Mouse (Mus musculus) lung, postnatal 0 days (tissue): Measurements from ENCODE around the gene Atox1. TPM values are rescaled to one million over a fixed set of nuclear protein-coding genes. Genes with fewer than 3 reads are reported as not detected.

Experiments used
- ATAC-seq: fragments of 200-750 bp; cut with Nextera tagmentation; 2 replicates; pipeline ENCODE4 v1.8.0; 2017; ENCODE audit warnings: moderate library complexity
- DNase-seq: peaks from one replicate; pipeline ENCODE4 v3.0.0-alpha.2; 2016; ENCODE audit warnings: low spot score
- H3K27ac ChIP-seq: fragments of 300-500 bp; sonication (generic); 2 replicates; pipeline ENCODE4 v1.5.1; 2014; ENCODE audit warnings: antibody characterized with exemption, mild to moderate bottlenecking, low read length, mixed read lengths
- H3K27me3 ChIP-seq: fragments of 300-500 bp; sonication (generic); replicated peaks from 2 replicates; pipeline ENCODE4 v1.6.1; 2014; ENCODE audit warnings: low read length, mixed read lengths; ENCODE audit not compliant: insufficient read depth
- H3K36me3 ChIP-seq: fragments of 300-500 bp; sonication (generic); 2 replicates; pipeline ENCODE4 v1.6.1; 2014; ENCODE audit warnings: low read length, mixed read lengths; ENCODE audit not compliant: insufficient read depth
- H3K4me1 ChIP-seq: fragments of 300-500 bp; sonication (generic); 2 replicates; pipeline ENCODE4 v1.6.1; 2014; ENCODE audit warnings: antibody characterized with exemption, low read depth, low read length, mixed read lengths; ENCODE audit not compliant: insufficient read depth
- H3K4me2 ChIP-seq: fragments of 300-500 bp; sonication (generic); replicated peaks from 2 replicates; pipeline ENCODE4 v1.6.1; 2014; ENCODE audit warnings: low read depth, mild to moderate bottlenecking, low read length, moderate library complexity, mixed read lengths
- H3K4me3 ChIP-seq: fragments of 300-500 bp; sonication (generic); 2 replicates; pipeline ENCODE4 v1.5.1; 2014; ENCODE audit warnings: low read depth, low read length
- H3K9ac ChIP-seq: fragments of 300-500 bp; sonication (generic); replicated peaks from 2 replicates; pipeline ENCODE4 v1.6.1; 2014; ENCODE audit warnings: low read depth, mild to moderate bottlenecking
- H3K9me3 ChIP-seq: fragments of 300-500 bp; sonication (generic); 2 replicates; pipeline ENCODE4 v1.6.1; 2016; ENCODE audit warnings: low read length, mixed read lengths
- CTCF ChIP-seq: IDR thresholded peaks from 2 replicates; pipeline ENCODE4 v1.5.1; 2016; ENCODE audit warnings: antibody characterized with exemption, mild to moderate bottlenecking
- EP300 ChIP-seq: IDR thresholded peaks from 2 replicates; pipeline ENCODE4 v1.6.1; 2016; ENCODE audit warnings: antibody characterized with exemption, mild to moderate bottlenecking, control low read depth
- WGBS: fragments of 180-500 bp; shearing (Covaris S2); extraction: QIAGEN DNeasy Blood & Tissue Kit; methylation state at CpG from one replicate; pipeline ENCODE4 v1.1.7; 2014; 5-methylcytosine and 5-hydroxymethylcytosine counted together
- polyA plus RNA-seq: library from polyadenylated mRNA; unstranded; fragments of >200 nt; fragmentation: Nextera tagmentation; extraction: Ambion mirVana; gene quantifications from 2 replicates; pipeline ENCODE4 v1.2.1, GENCODE M21; 2015

Gene Atox1
- polyA plus RNA-seq, 1 experiment from 2014 or later: 498 TPM

GRCm38 (mm10) chr11:55446579-55446978 lies 14.5 kb downstream of the Atox1 start:
- ATAC-seq (peak; percentile 80), DNase-seq (peak; percentile 94)
- no peak overlapping the region for H3K4me2 ChIP-seq
- 18% methylated on average over 4 of the region's 4 CpGs for WGBS
- H3K4me3 ChIP-seq: no peak overlapping the region
- no peaks in the 10 kb centered on the region for H3K4me1 ChIP-seq
- H3K9me3 ChIP-seq: no peaks in the 10 kb centered on the region
- H3K27ac ChIP-seq: peak overlapping the region; percentile 32; the same call in 1 of the 2 replicates
- H3K36me3 ChIP-seq: peaks cover 19% of the 10 kb centered on the region; the same call in 1 of the 2 replicates
- H3K27me3 ChIP-seq: no peaks in the 10 kb centered on the region
- no peak for TF ChIP-seq EP300
- TF ChIP-seq CTCF: peak; percentile 97
- no peak overlapping the region for H3K9ac ChIP-seq

- TF ChIP-seq EP300 (no peak), CTCF (peak; percentile 88)
- ATAC-seq (peak; percentile 55), DNase-seq (peak; percentile 91)
- Histone ChIP-seq H3K36me3 (peaks cover 16% of the 10 kb centered on the region; the same call in 1 of the 2 replicates), H3K4me3 (no peak overlapping the region), H3K9me3 (no peaks in the 10 kb centered on the region), H3K4me2 (no peak overlapping the region), H3K27ac (no peak overlapping the region), H3K27me3 (no peaks in the 10 kb centered on the region), H3K9ac (no peak overlapping the region), H3K4me1 (no peaks in the 10 kb centered on the region)
- 0% methylated on average over 1 of the region's 1 CpGs for whole genome bisulfite sequencing
Observed at GRCm38 (mm10) chr11:55444772-55445171, 16.3 kb downstream of the Atox1 start.

GRCm38 (mm10) chr11:55439718-55440117 lies 21.3 kb downstream of the Atox1 start:
- no peak for DNase-seq
- Histone ChIP-seq H3K4me1 (no peaks in the 10 kb centered on the region), H3K4me2 (no peak overlapping the region), H3K9ac (no peak overlapping the region), H3K4me3 (no peak overlapping the region), H3K36me3 (0 out of 2 replicates have a peak, but pooled peaks cover 3% of the 10 kb centered on the region), H3K9me3 (no peaks in the 10 kb centered on the region), H3K27ac (no peak overlapping the region), H3K27me3 (no peaks in the 10 kb centered on the region)
- no peak for TF ChIP-seq EP300
- no peak for TF ChIP-seq CTCF
- WGBS: 61% methylated on average over 5 of the region's 5 CpGs
- ATAC-seq: no peak

- TF ChIP-seq EP300: no peak
- TF ChIP-seq CTCF: no peak
Observed at GRCm38 (mm10) chr11:55438031-55438430, 23.0 kb downstream of the Atox1 start.

GRCm38 (mm10) chr11:55436089-55436488 lies 24.9 kb downstream of the Atox1 start:
- ATAC-seq (no peak), DNase-seq (no peak)

More at GRCm38 (mm10) chr11:55438031-55438430, 23.0 kb downstream of the Atox1 start:
- Histone ChIP-seq H3K27me3 (no peaks in the 10 kb centered on the region), H3K4me2 (no peak overlapping the region), H3K9me3 (no peaks in the 10 kb centered on the region), H3K27ac (no peak overlapping the region), H3K9ac (no peak overlapping the region), H3K4me3 (no peak overlapping the region), H3K36me3 (no peaks in the 10 kb centered on the region), H3K4me1 (no peaks in the 10 kb centered on the region)
- no peak for ATAC-seq
- WGBS: 49% methylated on average over 4 of the region's 4 CpGs
- no peak for DNase-seq

GRCm38 (mm10) chr11:55432981-55433380 lies 28.1 kb downstream of the Atox1 start:
- Histone ChIP-seq H3K9me3 (no peaks in the 10 kb centered on the region), H3K4me1 (no peaks in the 10 kb centered on the region), H3K4me2 (no peak overlapping the region), H3K27ac (0 out of 2 replicates have a peak overlapping the region, but pooled peaks have one; percentile 51), H3K9ac (peak overlapping the region; percentile 16; the same call in 1 of the 2 replicates), H3K36me3 (no peaks in the 10 kb centered on the region), H3K27me3 (no peaks in the 10 kb centered on the region), H3K4me3 (no peak overlapping the region)
- no peak for TF ChIP-seq CTCF
- no peak for TF ChIP-seq EP300
- 17% methylated on average over 3 of the region's 3 CpGs for WGBS
- ATAC-seq (peak; percentile 27), DNase-seq (peak; percentile 46)

More at GRCm38 (mm10) chr11:55436089-55436488, 24.9 kb downstream of the Atox1 start:
- Histone ChIP-seq H3K27ac (no peak overlapping the region), H3K9me3 (no peaks in the 10 kb centered on the region), H3K4me2 (no peak overlapping the region), H3K9ac (no peak overlapping the region), H3K27me3 (no peaks in the 10 kb centered on the region), H3K4me1 (no peaks in the 10 kb centered on the region), H3K36me3 (no peaks in the 10 kb centered on the region), H3K4me3 (no peak overlapping the region)
- TF ChIP-seq CTCF (no peak), EP300 (no peak)
- whole genome bisulfite sequencing: 73% methylated on average over 6 of the region's 6 CpGs

- H3K9ac ChIP-seq: no peak overlapping the region
- DNase-seq: no peak
- 87% methylated on average over 2 of the region's 2 CpGs for WGBS
- H3K27me3 ChIP-seq: no peaks in the 10 kb centered on the region
- no peak overlapping the region for H3K4me3 ChIP-seq
- H3K9me3 ChIP-seq: no peaks in the 10 kb centered on the region
- no peaks in the 10 kb centered on the region for H3K4me1 ChIP-seq
- TF ChIP-seq EP300: no peak
- no peak for TF ChIP-seq CTCF
- no peaks in the 10 kb centered on the region for H3K36me3 ChIP-seq
- H3K27ac ChIP-seq: no peak overlapping the region
- ATAC-seq: no peak
- no peak overlapping the region for H3K4me2 ChIP-seq
Observed at GRCm38 (mm10) chr11:55429973-55430372, 31.1 kb downstream of the Atox1 start.
